Mouse (Mus musculus) erythroblast, adult 5-6 weeks (primary cell): ENCODE results near the gene Gm10837. TPM values are rescaled to one million over a fixed set of nuclear protein-coding genes. Genes with fewer than 3 reads are reported as not detected.

ENCODE experiments used
- ATAC-seq: replicated peaks from 2 replicates; pipeline ENCODE4 v1.8.0; 2016; ENCODE audit warnings: moderate number of reproducible peaks, mild to moderate bottlenecking, moderate TSS enrichment, inconsistent platforms; ENCODE audit not compliant: poor library complexity, low FRiP score, severe bottlenecking
- total RNA-seq, 2 experiments: library from RNA; stranded (forward) in 1 of 2; stranded (reverse) in 1 of 2; fragments of 150-400 nt in 1 of 2; fragments of 200-764, 138-1000 nt in 1 of 2; gene quantifications; 2 replicates each; pipeline versions ENCODE4 v1.2.3 to v1.2.4; 2015 to 2017; ENCODE audit warnings: low replicate concordance in 2 of 2

The Gm10837 gene
- total RNA-seq, 2 experiments from 2014 or later, result not detected

- ATAC-seq, result no peak
These were observed 18.7 kb downstream of the Gm10837 start for GRCm38 (mm10) chr14:122509058-122509457.

DNA sequence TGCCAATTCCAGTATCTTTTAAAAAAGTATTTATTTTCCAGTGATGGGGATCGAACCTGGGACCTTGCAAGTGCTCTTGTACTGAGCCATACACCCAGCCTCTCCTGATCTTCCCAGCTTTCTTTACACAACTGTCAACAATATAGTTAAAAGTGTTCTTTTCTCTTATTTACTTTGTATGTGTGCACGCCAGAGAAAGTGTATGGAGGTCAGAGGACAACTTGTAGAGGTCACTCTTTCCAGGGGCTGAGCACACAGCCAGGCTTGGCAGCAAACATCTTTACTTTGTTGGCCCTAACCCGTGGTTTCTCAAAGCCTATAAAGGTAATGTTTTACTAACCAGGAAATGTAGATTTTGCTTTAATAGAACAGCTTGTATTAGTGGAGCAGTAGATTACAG, 21.1 kb downstream of the Gm10837 start:
- ATAC-seq, result no peak

DNA sequence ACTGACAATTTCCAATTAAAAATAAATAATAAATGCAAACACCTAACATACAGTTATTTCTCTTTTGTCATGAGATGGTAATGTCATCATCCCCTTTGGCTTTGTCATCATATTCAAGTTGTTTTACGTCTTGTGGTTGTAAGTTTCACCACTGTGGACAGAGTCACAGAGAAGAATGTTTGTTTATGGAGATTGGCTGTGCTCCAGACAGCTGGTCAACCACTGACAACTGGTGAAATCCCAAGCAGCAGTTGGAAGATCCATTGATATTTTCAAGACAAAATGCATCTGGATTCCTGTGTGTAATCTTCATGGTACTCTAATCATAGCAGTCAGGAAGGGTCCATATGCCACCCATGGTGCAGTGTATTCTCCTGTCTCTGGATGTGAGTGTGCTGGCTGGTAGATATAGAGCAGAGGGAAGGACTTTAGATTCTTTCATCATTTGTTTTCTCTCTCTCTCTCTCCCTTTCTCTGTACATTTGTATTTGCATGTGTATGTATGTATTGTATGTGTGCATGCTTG, 23.2 kb downstream of the Gm10837 start:
- no peak for ATAC-seq

- no peak for ATAC-seq
These were observed 38.1 kb downstream of the Gm10837 start for GRCm38 (mm10) chr14:122528475-122528874.

GRCm38 (mm10) chr14:122534017-122534924, 43.9 kb downstream of the Gm10837 start, which contains the start of gene Pcca:
Gene Pcca (plus strand): TSS chr14:122534324.
- peak; percentile 100 for ATAC-seq

DNA sequence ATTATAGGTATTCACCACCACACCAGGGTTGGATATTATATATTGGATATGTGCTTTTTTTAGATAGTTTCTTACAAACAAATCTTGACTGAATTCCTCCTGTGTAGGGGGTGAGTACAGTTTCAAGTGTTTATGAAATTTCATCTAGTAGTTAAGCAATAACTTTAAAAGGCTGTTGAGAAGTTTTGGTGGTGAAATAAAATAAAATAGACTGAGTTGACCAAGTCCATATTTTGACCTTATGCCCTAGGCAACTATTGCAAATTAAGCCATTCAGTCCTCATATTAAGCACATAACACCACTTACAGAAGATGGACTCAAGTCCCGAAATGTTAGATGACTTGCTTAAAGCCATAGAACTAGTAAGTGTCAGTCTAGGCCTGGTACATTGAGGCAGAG, 45.6 kb downstream of the Gm10837 start:
- no peak for ATAC-seq

Other genes starting within 250 kb of the Gm10837 start
- not detected in 2 replicates for gene Gm5089, start 39.5 kb upstream of the Gm10837 start, total RNA-seq (2015; ENCODE audit: low replicate concordance)
- not detected in 2 replicates for gene Gm5089, start 39.5 kb upstream of the Gm10837 start, total RNA-seq (2017; ENCODE audit: low replicate concordance)
- not detected in 2 replicates for gene Zic5, start 24.9 kb upstream of the Gm10837 start, total RNA-seq (2015; ENCODE audit: low replicate concordance)
- gene Zic5, start 24.9 kb upstream of the Gm10837 start, total RNA-seq (2017; ENCODE audit: low replicate concordance), result not detected in 2 replicates
- not detected in 2 replicates for gene Zic2, start 15.2 kb upstream of the Gm10837 start, total RNA-seq (2015; ENCODE audit: low replicate concordance)
- gene Zic2, start 15.2 kb upstream of the Gm10837 start, total RNA-seq (2017; ENCODE audit: low replicate concordance), result not detected in 2 replicates
- 0.96 and 22.2 TPM in 2 replicates for gene Pcca, start 43.7 kb downstream of the Gm10837 start, total RNA-seq (2015; ENCODE audit: low replicate concordance)
- gene Pcca, start 43.7 kb downstream of the Gm10837 start, total RNA-seq (2017; ENCODE audit: low replicate concordance), result 8.4 and 9.8 TPM in 2 replicates